Mouse (Mus musculus) kidney, postnatal 0 days (tissue): Measurements from ENCODE around the gene Tmem88b. TPM values are rescaled to one million over a fixed set of nuclear protein-coding genes. Genes with fewer than 3 reads are reported as not detected.

ENCODE experiments used
- ATAC-seq: fragments of 200-750 bp; cut with Nextera tagmentation; replicated peaks from 2 replicates; pipeline ENCODE4 v1.8.0; 2017; ENCODE audit warnings: low read depth, moderate number of reproducible peaks, moderate TSS enrichment, moderate library complexity; ENCODE audit not compliant: low FRiP score
- DNase-seq: peaks from one replicate; pipeline ENCODE4 v3.0.0-alpha.2; 2016; ENCODE audit warnings: low spot score
- H3K27ac ChIP-seq: fragments of 300-500 bp; sonication (generic); 2 replicates; pipeline ENCODE4 v1.5.1; 2014; ENCODE audit warnings: mild to moderate bottlenecking
- H3K27me3 ChIP-seq: fragments of 300-500 bp; sonication (generic); 2 replicates; pipeline ENCODE4 v1.6.1; 2014; ENCODE audit warnings: low read length, mixed read lengths; ENCODE audit not compliant: insufficient read depth
- H3K36me3 ChIP-seq: fragments of 300-500 bp; sonication (generic); 2 replicates; pipeline ENCODE4 v1.6.1; 2014; ENCODE audit warnings: low read length, mixed read lengths; ENCODE audit not compliant: insufficient read depth
- H3K4me1 ChIP-seq: fragments of 300-500 bp; sonication (generic); replicated peaks from 2 replicates; pipeline ENCODE4 v1.6.1; 2014; ENCODE audit warnings: antibody characterized with exemption, low read length, mixed read lengths; ENCODE audit not compliant: insufficient read depth
- H3K4me2 ChIP-seq: fragments of 300-500 bp; sonication (generic); 2 replicates; pipeline ENCODE4 v1.6.1; 2014; ENCODE audit warnings: mild to moderate bottlenecking, low read length, moderate library complexity, mixed read lengths
- H3K4me3 ChIP-seq: fragments of 300-500 bp; sonication (generic); replicated peaks from 2 replicates; pipeline ENCODE4 v1.5.1; 2014; ENCODE audit warnings: low read depth, low read length
- H3K9ac ChIP-seq: fragments of 300-500 bp; sonication (generic); 2 replicates; pipeline ENCODE4 v1.6.1; 2014; ENCODE audit warnings: low read depth, low read length
- H3K9me3 ChIP-seq: fragments of 300-500 bp; sonication (generic); replicated peaks from 2 replicates; pipeline ENCODE4 v1.6.1; 2016; ENCODE audit warnings: low read length, inconsistent platforms, mixed read lengths
- CTCF ChIP-seq: IDR thresholded peaks from 2 replicates; pipeline ENCODE4 v1.5.1; 2016; ENCODE audit warnings: antibody characterized with exemption, low read depth, mild to moderate bottlenecking, moderate library complexity
- WGBS: fragments of 180-500 bp; shearing (Covaris S2); extraction: QIAGEN DNeasy Blood & Tissue Kit; methylation state at CpG from one replicate; pipeline ENCODE4 v1.1.7; 2014; 5-methylcytosine and 5-hydroxymethylcytosine counted together
- polyA plus RNA-seq: library from polyadenylated mRNA; unstranded; fragments of >200 nt; fragmentation: Nextera tagmentation; extraction: Ambion mirVana; gene quantifications from 2 replicates; pipeline ENCODE4 v1.2.1, GENCODE M21; 2015

Gene Tmem88b
- polyA plus RNA-seq, 1 experiment from 2014 or later = 0.16 TPM

- peak overlapping the region; percentile 82 for H3K27ac ChIP-seq
- H3K4me3 ChIP-seq = peak overlapping the region; percentile 73
- H3K27me3 ChIP-seq = no peaks in the 10 kb centered on the region
- peak; percentile 61 for DNase-seq
- no peak for ATAC-seq
- H3K9ac ChIP-seq = peak overlapping the region; percentile 72
- H3K36me3 ChIP-seq = peaks cover 11% of the 10 kb centered on the region
- H3K9me3 ChIP-seq = no peaks in the 10 kb centered on the region
- H3K4me1 ChIP-seq = 0 out of 2 replicates have a peak, but pooled peaks cover 16% of the 10 kb centered on the region
- TF ChIP-seq CTCF = peak; percentile 54
- peak overlapping the region; percentile 90 for H3K4me2 ChIP-seq
- 2% methylated on average over 10 of the region's 10 CpGs for WGBS
These were observed 25.6 kb downstream of the Tmem88b start for GRCm38 (mm10) chr4:155759862-155760612.

GRCm38 (mm10) chr4:155757011-155757410, 28.7 kb downstream of the Tmem88b start:
- no peak overlapping the region for H3K4me3 ChIP-seq
- H3K4me2 ChIP-seq = no peak overlapping the region
- 0 out of 2 replicates have a peak, but pooled peaks cover 16% of the 10 kb centered on the region for H3K4me1 ChIP-seq
- no peak overlapping the region for H3K27ac ChIP-seq
- ATAC-seq = no peak
- no peak for TF ChIP-seq CTCF
- DNase-seq = no peak
- H3K27me3 ChIP-seq = no peaks in the 10 kb centered on the region
- 95% methylated on average over 12 of the region's 12 CpGs for WGBS
- no peaks in the 10 kb centered on the region for H3K9me3 ChIP-seq
- peaks cover 30% of the 10 kb centered on the region for H3K36me3 ChIP-seq
- no peak overlapping the region for H3K9ac ChIP-seq

GRCm38 (mm10) chr4:155746575-155747490, 38.8 kb downstream of the Tmem88b start:
- DNase-seq (no peak), ATAC-seq (no peak)
- Histone ChIP-seq H3K4me2 (no peak overlapping the region), H3K27ac (no peak overlapping the region), H3K9me3 (no peaks in the 10 kb centered on the region), H3K36me3 (peaks cover 66% of the 10 kb centered on the region), H3K27me3 (no peaks in the 10 kb centered on the region), H3K9ac (no peak overlapping the region), H3K4me1 (no peaks in the 10 kb centered on the region), H3K4me3 (no peak overlapping the region)
- TF ChIP-seq CTCF = no peak
- WGBS = 91% methylated on average over 17 of the region's 17 CpGs

- Histone ChIP-seq H3K36me3 (peaks cover 72% of the 10 kb centered on the region), H3K9ac (no peak overlapping the region), H3K4me2 (no peak overlapping the region), H3K4me3 (no peak overlapping the region), H3K27me3 (no peaks in the 10 kb centered on the region), H3K4me1 (no peaks in the 10 kb centered on the region), H3K9me3 (no peaks in the 10 kb centered on the region), H3K27ac (no peak overlapping the region)
- ATAC-seq = no peak
- no peak for DNase-seq
- WGBS = 82% methylated on average over 8 of the region's 8 CpGs
- TF ChIP-seq CTCF = no peak
These were observed 39.6 kb downstream of the Tmem88b start for GRCm38 (mm10) chr4:155746036-155746548.

GRCm38 (mm10) chr4:155745136-155745535, 40.5 kb downstream of the Tmem88b start:
- no peak for ATAC-seq
- H3K27me3 ChIP-seq = no peaks in the 10 kb centered on the region
- H3K4me2 ChIP-seq = no peak overlapping the region
- H3K9ac ChIP-seq = no peak overlapping the region
- H3K9me3 ChIP-seq = no peaks in the 10 kb centered on the region
- H3K27ac ChIP-seq = no peak overlapping the region
- no peak for TF ChIP-seq CTCF
- H3K4me1 ChIP-seq = no peaks in the 10 kb centered on the region
- DNase-seq = no peak
- no peak overlapping the region for H3K4me3 ChIP-seq
- peaks cover 76% of the 10 kb centered on the region for H3K36me3 ChIP-seq
- WGBS = 89% methylated on average over 5 of the region's 5 CpGs

GRCm38 (mm10) chr4:155744474-155744873, 41.2 kb downstream of the Tmem88b start:
- no peak for TF ChIP-seq CTCF
- no peak overlapping the region for H3K4me2 ChIP-seq
- H3K27me3 ChIP-seq = no peaks in the 10 kb centered on the region
- H3K9me3 ChIP-seq = no peaks in the 10 kb centered on the region
- peaks cover 75% of the 10 kb centered on the region for H3K36me3 ChIP-seq
- DNase-seq (no peak), ATAC-seq (no peak)
- no peak overlapping the region for H3K27ac ChIP-seq
- H3K9ac ChIP-seq = no peak overlapping the region
- H3K4me3 ChIP-seq = no peak overlapping the region
- WGBS = 85% methylated on average over 8 of the region's 8 CpGs
- no peaks in the 10 kb centered on the region for H3K4me1 ChIP-seq
